Mouse (Mus musculus) hindlimb bud, embryonic 11.5 days (tissue): ENCODE data around the gene Tex29.

ENCODE experiments used
- DNase-seq: peaks from one replicate; pipeline ENCODE4 v3.0.0-alpha.2; 2012; ENCODE audit warnings: low read depth, low spot score; ENCODE audit errors: extremely low spot score

Tex29 gene

GRCm38 (mm10) chr8:11898814-11899213, 58.5 kb downstream of the Tex29 start:
- DNase-seq: no peak
